Mouse (Mus musculus): ENCODE data around the gene Ak4. TPM values are rescaled to one million over a fixed set of nuclear protein-coding genes. Genes with fewer than 3 reads are reported as not detected.

Ak4 gene
- polyA plus RNA-seq, 1 experiment from 2014 or later = 20.6 TPM

- 28% methylated on average over 5 of the region's 5 CpGs for WGBS
- Histone ChIP-seq H3K4me2 (no peak overlapping the region), H3K9ac (no peak overlapping the region), H3K4me3 (no peak overlapping the region), H3K36me3 (no peaks in the 10 kb centered on the region), H3K27me3 (peaks cover 3% of the 10 kb centered on the region; the same call in 1 of the 2 replicates), H3K27ac (no peak overlapping the region), H3K9me3 (no peaks in the 10 kb centered on the region), H3K4me1 (peaks cover 17% of the 10 kb centered on the region)
- ATAC-seq (ENCODE audit: borderline replicate concordance, extremely low read depth, low FRiP score, low TSS enrichment) = peak; percentile 46; the same call in 1 of the 2 replicates
Measured at GRCm38 (mm10) chr4:101425119-101425518, 6.0 kb downstream of the Ak4 start.

- no peaks in the 10 kb centered on the region for H3K9me3 ChIP-seq
- H3K27me3 ChIP-seq = 0 out of 2 replicates have a peak, but pooled peaks cover 3% of the 10 kb centered on the region
- no peak for ATAC-seq (ENCODE audit: borderline replicate concordance, extremely low read depth, low FRiP score, low TSS enrichment)
- no peaks in the 10 kb centered on the region for H3K36me3 ChIP-seq
- peaks cover 12% of the 10 kb centered on the region for H3K4me1 ChIP-seq
- no peak overlapping the region for H3K27ac ChIP-seq
- 83% methylated on average over 3 of the region's 3 CpGs for WGBS
- no peak overlapping the region for H3K4me3 ChIP-seq
- no peak overlapping the region for H3K9ac ChIP-seq
- no peak overlapping the region for H3K4me2 ChIP-seq
Measured at GRCm38 (mm10) chr4:101425666-101426065, 6.6 kb downstream of the Ak4 start.

GRCm38 (mm10) chr4:101426566-101426965 lies 7.5 kb downstream of the Ak4 start:
- WGBS = 86% methylated on average over 6 of the region's 6 CpGs
- Histone ChIP-seq H3K36me3 (no peaks in the 10 kb centered on the region), H3K9ac (no peak overlapping the region), H3K4me1 (peaks cover 9% of the 10 kb centered on the region), H3K4me2 (no peak overlapping the region), H3K9me3 (no peaks in the 10 kb centered on the region), H3K27ac (no peak overlapping the region), H3K27me3 (no peaks in the 10 kb centered on the region), H3K4me3 (no peak overlapping the region)
- ATAC-seq (ENCODE audit: borderline replicate concordance, extremely low read depth, low FRiP score, low TSS enrichment) = no peak

GRCm38 (mm10) chr4:101427886-101428680 lies 9.0 kb downstream of the Ak4 start:
- Histone ChIP-seq H3K4me3 (no peak overlapping the region), H3K27me3 (no peaks in the 10 kb centered on the region), H3K4me2 (no peak overlapping the region), H3K4me1 (peaks cover 9% of the 10 kb centered on the region), H3K9me3 (no peaks in the 10 kb centered on the region), H3K36me3 (no peaks in the 10 kb centered on the region), H3K9ac (no peak overlapping the region), H3K27ac (no peak overlapping the region)
- no peak for ATAC-seq (ENCODE audit: borderline replicate concordance, extremely low read depth, low FRiP score, low TSS enrichment)
- 78% methylated on average over 11 of the region's 11 CpGs for WGBS

- Histone ChIP-seq H3K36me3 (no peaks in the 10 kb centered on the region), H3K4me3 (no peak overlapping the region)
Measured at GRCm38 (mm10) chr4:101429073-101429472, 10.0 kb downstream of the Ak4 start.

GRCm38 (mm10) chr4:101430000-101430399 lies 10.9 kb downstream of the Ak4 start:
- whole genome bisulfite sequencing = 96% methylated on average over 6 of the region's 6 CpGs
- no peak for ATAC-seq (ENCODE audit: borderline replicate concordance, extremely low read depth, low FRiP score, low TSS enrichment)

More at GRCm38 (mm10) chr4:101429073-101429472, 10.0 kb downstream of the Ak4 start:
- no peak for ATAC-seq (ENCODE audit: borderline replicate concordance, extremely low read depth, low FRiP score, low TSS enrichment)
- H3K27me3 ChIP-seq = no peaks in the 10 kb centered on the region
- no peak overlapping the region for H3K9ac ChIP-seq
- H3K9me3 ChIP-seq = no peaks in the 10 kb centered on the region
- 66% methylated on average over 2 of the region's 2 CpGs for WGBS
- peaks cover 9% of the 10 kb centered on the region for H3K4me1 ChIP-seq
- no peak overlapping the region for H3K4me2 ChIP-seq
- no peak overlapping the region for H3K27ac ChIP-seq

GRCm38 (mm10) chr4:101436761-101437512 lies 17.9 kb downstream of the Ak4 start:
- 62% methylated on average over 8 of the region's 8 CpGs for WGBS
- Histone ChIP-seq H3K4me2 (no peak overlapping the region), H3K4me1 (peaks cover 26% of the 10 kb centered on the region), H3K27ac (no peak overlapping the region), H3K9ac (no peak overlapping the region), H3K27me3 (no peaks in the 10 kb centered on the region), H3K4me3 (no peak overlapping the region), H3K36me3 (no peaks in the 10 kb centered on the region), H3K9me3 (no peaks in the 10 kb centered on the region)
- no peak for ATAC-seq (ENCODE audit: borderline replicate concordance, extremely low read depth, low FRiP score, low TSS enrichment)

More at GRCm38 (mm10) chr4:101430000-101430399, 10.9 kb downstream of the Ak4 start:
- Histone ChIP-seq H3K36me3 (no peaks in the 10 kb centered on the region), H3K9me3 (no peaks in the 10 kb centered on the region), H3K4me1 (peaks cover 2% of the 10 kb centered on the region; the same call in 1 of the 2 replicates), H3K4me2 (no peak overlapping the region), H3K27ac (no peak overlapping the region), H3K4me3 (no peak overlapping the region), H3K27me3 (no peaks in the 10 kb centered on the region), H3K9ac (no peak overlapping the region)

GRCm38 (mm10) chr4:101438271-101438670 lies 19.2 kb downstream of the Ak4 start:
- Histone ChIP-seq H3K9ac (no peak overlapping the region), H3K4me1 (peaks cover 26% of the 10 kb centered on the region), H3K27me3 (no peaks in the 10 kb centered on the region), H3K9me3 (no peaks in the 10 kb centered on the region), H3K27ac (peak overlapping the region; percentile 8; the same call in 1 of the 2 replicates), H3K36me3 (no peaks in the 10 kb centered on the region), H3K4me3 (no peak overlapping the region), H3K4me2 (peak overlapping the region; percentile 11; the same call in 1 of the 2 replicates)
- WGBS = 32% methylated on average over 8 of the region's 8 CpGs
- no peak for ATAC-seq (ENCODE audit: borderline replicate concordance, extremely low read depth, low FRiP score, low TSS enrichment)

GRCm38 (mm10) chr4:101439738-101440389 lies 20.8 kb downstream of the Ak4 start:
- Histone ChIP-seq H3K9ac (no peak overlapping the region), H3K36me3 (no peaks in the 10 kb centered on the region), H3K4me1 (peaks cover 26% of the 10 kb centered on the region), H3K27ac (peak overlapping the region; percentile 81), H3K27me3 (no peaks in the 10 kb centered on the region), H3K4me2 (peak overlapping the region; percentile 35), H3K4me3 (no peak overlapping the region), H3K9me3 (no peaks in the 10 kb centered on the region)
- WGBS = 9% methylated on average over 13 of the region's 13 CpGs
- peak; percentile 90 for ATAC-seq (ENCODE audit: borderline replicate concordance, extremely low read depth, low FRiP score, low TSS enrichment)

GRCm38 (mm10) chr4:101442791-101443190 lies 23.7 kb downstream of the Ak4 start:
- ATAC-seq (ENCODE audit: borderline replicate concordance, extremely low read depth, low FRiP score, low TSS enrichment) = no peak
- no peaks in the 10 kb centered on the region for H3K36me3 ChIP-seq
- H3K9ac ChIP-seq = no peak overlapping the region
- no peak overlapping the region for H3K27ac ChIP-seq
- H3K27me3 ChIP-seq = no peaks in the 10 kb centered on the region
- WGBS = 48% methylated on average over 2 of the region's 2 CpGs
- H3K4me2 ChIP-seq = no peak overlapping the region
- no peak overlapping the region for H3K4me3 ChIP-seq
- H3K9me3 ChIP-seq = no peaks in the 10 kb centered on the region
- peaks cover 22% of the 10 kb centered on the region for H3K4me1 ChIP-seq

- 56% methylated on average over 7 of the region's 7 CpGs for WGBS
- H3K4me2 ChIP-seq = no peak overlapping the region
- no peaks in the 10 kb centered on the region for H3K36me3 ChIP-seq
Measured at GRCm38 (mm10) chr4:101443419-101443991, 24.4 kb downstream of the Ak4 start.

More at GRCm38 (mm10) chr4:101443419-101443991, 24.4 kb downstream of the Ak4 start:
- no peak for ATAC-seq (ENCODE audit: borderline replicate concordance, extremely low read depth, low FRiP score, low TSS enrichment)
- H3K4me1 ChIP-seq = peaks cover 15% of the 10 kb centered on the region
- H3K27ac ChIP-seq = no peak overlapping the region
- H3K27me3 ChIP-seq = no peaks in the 10 kb centered on the region
- H3K9ac ChIP-seq = no peak overlapping the region
- no peaks in the 10 kb centered on the region for H3K9me3 ChIP-seq
- H3K4me3 ChIP-seq = no peak overlapping the region

Measured in lung, embryonic 15.5 days (tissue).